Mouse (Mus musculus): ENCODE measurements at regions not wholly inside any gene's neighbourhood (a gene's known extent, or its start where the extent isn't known, plus 50 kb on each side); places are given as distances from the start of the nearest gene placed in this dataset.
A peak's percentile ranks its signal among the peaks of the same experiment; 100 is the strongest.

GRCm38 (mm10) chr6:51744607-51745006, 220.9 kb downstream of the Snx10 start:
- no peak for DNase-seq (ENCODE audit: low read depth, low spot score)

DNA sequence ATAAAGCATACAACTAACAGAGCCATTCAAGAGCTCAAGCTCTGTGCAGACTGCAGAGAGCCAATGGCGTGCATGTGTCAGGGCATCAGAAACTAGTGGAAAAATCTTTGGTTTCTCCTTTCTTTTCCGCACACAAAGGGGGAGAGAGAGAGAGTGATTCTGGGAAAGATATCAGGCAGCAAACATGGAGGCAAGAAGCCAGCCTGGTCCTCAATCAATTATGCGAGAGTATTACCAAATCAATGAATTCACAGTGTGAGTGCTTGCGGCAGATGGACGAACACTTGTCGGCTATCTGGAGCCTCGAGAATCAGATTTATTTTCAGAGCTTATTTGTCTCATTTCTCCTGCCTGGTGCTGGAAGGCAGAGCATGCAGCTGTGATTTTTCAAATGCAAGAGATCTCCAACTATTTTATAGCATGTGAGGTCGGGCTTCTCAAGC, 230.6 kb downstream of the Snx10 start:
- DNase-seq (ENCODE audit: low read depth, low spot score), result peak; percentile 66

- no peak for DNase-seq (ENCODE audit: low read depth, low spot score)
Measured at GRCm38 (mm10) chr6:51757131-51757530, 233.4 kb downstream of the Snx10 start.

GRCm38 (mm10) chr6:51757746-51758145, 234.0 kb downstream of the Snx10 start:
- no peak for DNase-seq (ENCODE audit: low read depth, low spot score)

GRCm38 (mm10) chr6:51758781-51759180, 235.1 kb downstream of the Snx10 start:
- DNase-seq (ENCODE audit: low read depth, low spot score), result no peak

- no peak for DNase-seq (ENCODE audit: low read depth, low spot score)
Measured at GRCm38 (mm10) chr6:51760372-51760771, 236.7 kb downstream of the Snx10 start.

DNA sequence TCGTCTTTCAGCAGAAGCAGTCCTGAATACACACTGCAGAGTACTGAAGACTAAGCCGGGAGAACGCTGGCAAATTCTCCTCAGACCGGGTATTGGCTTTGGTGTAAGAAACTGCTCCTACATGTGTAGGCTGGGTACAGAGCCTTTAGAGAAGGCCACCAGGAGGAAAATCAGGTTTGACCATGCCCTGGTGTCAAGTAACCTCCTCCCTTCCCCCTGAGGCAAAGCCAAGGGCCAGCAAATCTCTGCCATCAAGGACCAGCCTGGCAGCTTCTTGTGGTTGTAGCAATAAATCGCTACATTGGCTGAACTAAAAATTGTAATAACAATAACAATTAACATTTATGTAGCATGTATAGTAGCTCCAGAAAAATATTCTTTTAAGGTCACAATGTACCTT, 237.8 kb downstream of the Snx10 start:
- no peak for DNase-seq (ENCODE audit: low read depth, low spot score)

DNA sequence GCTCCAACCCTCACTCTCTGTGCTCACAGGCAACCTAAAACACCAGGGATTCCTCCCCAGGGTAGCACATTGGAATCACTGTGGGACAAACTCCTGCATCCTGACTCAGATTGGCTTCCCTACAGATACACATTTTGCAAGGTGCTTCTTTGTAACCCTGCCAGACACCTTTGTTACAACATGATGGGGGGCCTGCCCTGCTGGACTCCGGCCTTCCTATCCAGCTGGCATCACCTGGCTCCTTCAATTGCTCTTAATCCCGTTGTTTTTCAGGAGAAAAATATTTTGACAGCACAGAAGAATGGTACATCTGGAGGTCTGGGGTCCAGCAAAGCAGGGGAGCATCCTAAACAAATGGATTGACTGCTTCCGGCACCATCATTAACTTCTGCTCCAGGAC, 242.8 kb downstream of the Snx10 start:
- no peak for DNase-seq (ENCODE audit: low read depth, low spot score)

DNA sequence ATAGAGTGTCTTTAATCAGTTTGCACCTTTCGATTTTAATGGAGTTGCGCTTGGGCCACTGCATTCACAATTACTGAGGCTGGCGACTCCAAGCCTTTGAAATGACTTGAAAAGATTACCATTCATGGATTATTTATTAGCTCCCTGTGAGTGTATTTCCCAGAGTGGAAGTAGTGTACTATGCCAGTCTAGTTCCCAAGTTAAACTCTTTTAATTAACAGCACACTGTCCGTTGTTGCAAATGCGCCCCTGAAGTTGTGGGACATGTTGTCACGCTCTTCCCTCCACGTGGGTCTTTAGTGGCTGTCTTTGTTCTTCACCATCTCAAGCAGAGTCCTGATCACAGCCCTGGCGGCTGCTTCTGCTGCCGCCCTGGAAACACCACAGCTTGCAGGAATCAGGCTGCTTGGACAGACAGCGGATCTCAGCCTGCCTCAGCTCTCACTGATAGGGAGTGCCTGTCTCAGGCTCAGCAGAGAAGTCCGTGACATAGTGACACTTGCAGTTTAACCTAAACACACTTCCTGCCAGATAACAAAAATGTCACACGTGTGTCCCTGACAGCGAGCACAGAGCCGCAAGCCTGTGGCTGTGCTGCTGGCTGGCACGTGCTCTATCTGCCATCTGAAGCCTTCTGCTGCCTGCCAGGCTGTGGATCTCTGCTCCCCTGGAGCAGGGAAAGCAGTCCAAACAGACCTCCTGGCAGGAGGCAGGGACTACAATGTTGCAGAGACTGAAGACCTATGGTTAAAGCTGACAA, 244.1 kb downstream of the Snx10 start:
- peak; percentile 58 for DNase-seq (ENCODE audit: low read depth, low spot score)

GRCm38 (mm10) chr6:51771001-51771400, 241.3 kb downstream of the Skap2 start:
- DNase-seq (ENCODE audit: low read depth, low spot score), result no peak

GRCm38 (mm10) chr6:51771424-51771823, 240.9 kb downstream of the Skap2 start:
- DNase-seq (ENCODE audit: low read depth, low spot score), result no peak

DNA sequence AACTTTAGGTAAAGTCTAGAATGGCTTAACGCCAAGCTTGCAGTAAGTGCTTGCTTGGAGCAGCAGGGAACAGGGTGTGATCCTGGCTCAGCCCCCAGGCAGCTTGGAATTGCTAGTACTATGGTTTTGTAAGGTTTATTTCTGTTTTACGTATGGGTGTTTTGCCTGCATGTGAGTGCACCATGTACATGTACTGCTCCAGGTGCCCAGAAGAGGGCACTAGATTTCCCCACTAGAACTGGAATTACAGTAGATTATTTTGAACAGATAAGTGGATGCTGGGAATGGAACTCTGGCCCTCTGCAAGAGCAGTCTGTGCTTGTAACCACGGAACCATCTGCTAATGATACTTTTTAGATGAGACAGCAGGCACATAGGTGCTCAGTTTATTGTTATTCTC, 237.6 kb downstream of the Skap2 start:
- no peak for DNase-seq (ENCODE audit: low read depth, low spot score)

- no peak for DNase-seq (ENCODE audit: low read depth, low spot score)
Measured at GRCm38 (mm10) chr6:51785615-51786014, 226.7 kb downstream of the Skap2 start.

- no peak for DNase-seq (ENCODE audit: low read depth, low spot score)
Measured at GRCm38 (mm10) chr6:51786836-51787235, 225.5 kb downstream of the Skap2 start.

DNA sequence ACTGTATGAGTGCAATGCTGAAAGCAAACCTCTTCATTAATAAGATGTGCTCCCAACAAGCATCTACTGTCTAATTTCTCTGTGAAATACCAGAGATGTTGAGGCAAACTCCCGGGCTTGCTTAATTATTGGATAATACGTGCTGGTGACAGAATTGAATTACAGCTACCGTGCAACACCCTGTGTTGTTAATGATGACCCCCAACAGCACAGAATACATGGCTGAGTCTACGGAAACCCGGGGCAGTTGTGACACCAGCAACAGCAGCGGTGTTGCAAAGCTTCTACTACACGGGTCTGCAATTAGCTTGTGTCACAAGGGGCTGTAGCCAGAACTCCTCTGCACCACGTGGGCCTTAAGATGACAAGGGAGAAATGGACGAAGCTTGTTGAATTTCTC, 224.2 kb downstream of the Skap2 start:
- DNase-seq (ENCODE audit: low read depth, low spot score), result no peak

- no peak for DNase-seq (ENCODE audit: low read depth, low spot score)
Measured at GRCm38 (mm10) chr6:51790293-51790692, 222.1 kb downstream of the Skap2 start.

DNA sequence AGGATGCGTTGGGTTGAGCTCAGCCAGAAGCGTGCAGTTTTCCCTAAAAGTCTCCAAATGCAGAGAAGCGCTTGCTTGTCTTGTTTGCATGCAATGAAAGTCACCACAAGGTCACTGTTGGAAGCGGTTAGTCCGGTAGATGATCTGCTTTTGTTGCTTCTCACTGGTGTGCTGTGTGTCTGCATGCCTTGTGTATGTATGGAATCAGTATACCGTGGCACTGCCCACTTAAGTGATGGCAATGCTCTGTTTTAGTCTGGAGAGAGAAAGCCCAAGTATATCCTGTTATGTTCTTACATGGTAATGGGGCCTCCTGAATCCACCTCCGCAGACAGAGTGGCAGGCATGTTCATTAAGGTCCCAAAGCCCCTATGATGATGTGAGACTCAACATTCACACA, 221.7 kb downstream of the Skap2 start:
- DNase-seq (ENCODE audit: low read depth, low spot score), result no peak

- DNase-seq (ENCODE audit: low read depth, low spot score), result no peak
Measured at GRCm38 (mm10) chr6:51795300-51795699, 217.0 kb downstream of the Skap2 start.

- no peak for DNase-seq (ENCODE audit: low read depth, low spot score)
Measured at GRCm38 (mm10) chr6:51798577-51799240, 213.6 kb downstream of the Skap2 start.

- DNase-seq (ENCODE audit: low read depth, low spot score), result no peak
Measured at GRCm38 (mm10) chr6:51805656-51806055, 206.7 kb downstream of the Skap2 start.

Measured in brain, embryonic 18.5 days (tissue).